Mouse (Mus musculus): ENCODE data around the gene 6030408B16Rik.

Gene 6030408B16Rik

GRCm38 (mm10) chr15:101297988-101298387 lies 5.0 kb downstream of the 6030408B16Rik start:
- no peak for DNase-seq (ENCODE audit: low spot score)

- peak; percentile 74 for DNase-seq (ENCODE audit: low spot score)
Observed at GRCm38 (mm10) chr15:101298550-101298949, 5.5 kb downstream of the 6030408B16Rik start.

GRCm38 (mm10) chr15:101299480-101299960 lies 6.5 kb downstream of the 6030408B16Rik start:
- DNase-seq (ENCODE audit: low spot score): no peak

GRCm38 (mm10) chr15:101300128-101300527 lies 7.1 kb downstream of the 6030408B16Rik start:
- no peak for DNase-seq (ENCODE audit: low spot score)

GRCm38 (mm10) chr15:101302201-101302600 lies 9.2 kb downstream of the 6030408B16Rik start:
- no peak for DNase-seq (ENCODE audit: low spot score)

GRCm38 (mm10) chr15:101303830-101304229 lies 10.8 kb downstream of the 6030408B16Rik start:
- DNase-seq (ENCODE audit: low spot score): no peak

- DNase-seq (ENCODE audit: low spot score): no peak
Observed at GRCm38 (mm10) chr15:101306459-101306858, 13.4 kb downstream of the 6030408B16Rik start.

- DNase-seq (ENCODE audit: low spot score): no peak
Observed at GRCm38 (mm10) chr15:101308440-101309348, 15.7 kb downstream of the 6030408B16Rik start.

GRCm38 (mm10) chr15:101309493-101309892 lies 16.5 kb downstream of the 6030408B16Rik start:
- DNase-seq (ENCODE audit: low spot score): no peak

GRCm38 (mm10) chr15:101311087-101311770 lies 18.2 kb downstream of the 6030408B16Rik start:
- no peak for DNase-seq (ENCODE audit: low spot score)

- no peak for DNase-seq (ENCODE audit: low spot score)
Observed at GRCm38 (mm10) chr15:101312006-101312405, 19.0 kb downstream of the 6030408B16Rik start.

- no peak for DNase-seq (ENCODE audit: low spot score)
Observed at GRCm38 (mm10) chr15:101315378-101315777, 22.4 kb downstream of the 6030408B16Rik start.

GRCm38 (mm10) chr15:101315832-101316231 lies 22.8 kb downstream of the 6030408B16Rik start:
- peak; percentile 93 for DNase-seq (ENCODE audit: low spot score)

- DNase-seq (ENCODE audit: low spot score): no peak
Observed at GRCm38 (mm10) chr15:101316279-101316912, 23.4 kb downstream of the 6030408B16Rik start.

GRCm38 (mm10) chr15:101316913-101317813 lies 24.2 kb downstream of the 6030408B16Rik start:
- DNase-seq (ENCODE audit: low spot score): no peak

GRCm38 (mm10) chr15:101317814-101318500 lies 24.9 kb downstream of the 6030408B16Rik start:
- DNase-seq (ENCODE audit: low spot score): no peak

- no peak for DNase-seq (ENCODE audit: low spot score)
Observed at GRCm38 (mm10) chr15:101318889-101319765, 26.1 kb downstream of the 6030408B16Rik start.

- DNase-seq (ENCODE audit: low spot score): no peak
Observed at GRCm38 (mm10) chr15:101320010-101320617, 27.1 kb downstream of the 6030408B16Rik start.

GRCm38 (mm10) chr15:101320618-101321041 lies 27.6 kb downstream of the 6030408B16Rik start:
- no peak for DNase-seq (ENCODE audit: low spot score)

Data from embryo, embryonic 10.5 days (tissue).